Mouse (Mus musculus): Measurements from ENCODE around the gene Fbxo4. TPM values are rescaled to one million over a fixed set of nuclear protein-coding genes. Genes with fewer than 3 reads are reported as not detected.

Fbxo4 gene
- polyA plus RNA-seq, 1 experiment from 2014 or later, result 23.0 TPM

- Histone ChIP-seq H3K4me1 (ENCODE audit: insufficient read depth, low read depth, low read length) (no peaks in the 10 kb centered on the region), H3K9me3 (ENCODE audit: low read length) (no peaks in the 10 kb centered on the region), H3K36me3 (ENCODE audit: insufficient read depth, low read length) (no peaks in the 10 kb centered on the region), H3K4me3 (ENCODE audit: low read depth, low read length) (no peak overlapping the region), H3K4me2 (replicated peaks; ENCODE audit: low read depth, low read length) (no peak overlapping the region), H3K9ac (replicated peaks; ENCODE audit: low read depth) (no peak overlapping the region), H3K27ac (ENCODE audit: low read length) (no peak overlapping the region), H3K27me3 (replicated peaks; ENCODE audit: insufficient read depth, low read length) (no peaks in the 10 kb centered on the region)
- TF ChIP-seq CTCF (IDR thresholded peaks at IDR 0.05) (no peak), EP300 (IDR thresholded peaks at IDR 0.05) (no peak)
- ATAC-seq (no peak), DNase-seq (ENCODE audit: low spot score) (no peak)
- 91% methylated on average over 1 of the region's 1 CpGs for WGBS
Observed at GRCm38 (mm10) chr15:3931931-3932330, 47.4 kb downstream of the Fbxo4 start.

Other genes with a start within 250 kb of the Fbxo4 start
- 21.7 and 23.4 TPM in 2 replicates for gene AW549877, start 16.2 kb upstream of the Fbxo4 start, polyA plus RNA-seq (2015; fragmentation: Nextera tagmentation; extraction: Ambion mirVana)
- gene Oxct1, start 46.8 kb upstream of the Fbxo4 start, polyA plus RNA-seq (2015; fragmentation: Nextera tagmentation; extraction: Ambion mirVana), result 64.8 and 87.0 TPM in 2 replicates